Mouse (Mus musculus): ENCODE measurements around the gene Gm15091.
"Not testable (repeated sequence)": the region's sequence is repeated elsewhere in the genome, so short reads cannot be mapped to it uniquely, and the experiment has no call there.

The Gm15091 gene

GRCm38 (mm10) chrX:149941355-149941754 lies at the start of gene Gm15091:
Gene Gm15091, plus strand, starts transcription at chrX:149941655.
- not testable (repeated sequence) for DNase-seq (ENCODE audit: low spot score)
